Mouse (Mus musculus) adrenal gland, adult 8-10 months (tissue): ENCODE measurements around the gene Cyp1a1. TPM values are rescaled to one million over a fixed set of nuclear protein-coding genes. Genes with fewer than 3 reads are reported as not detected.
"Not testable (repeated sequence)": the region's sequence is repeated elsewhere in the genome, so short reads cannot be mapped to it uniquely, and the experiment has no call there.

ENCODE experiments used
- DNase-seq: peaks from one replicate; pipeline ENCODE4 v3.0.0; 2022
- total RNA-seq, 4 experiments: library from RNA; stranded (reverse); gene quantifications; 2 replicates each; pipeline ENCODE4 v1.2.4; 2022

The Cyp1a1 gene
- total RNA-seq, 4 experiments from 2014 or later = 0.11 to 0.49 TPM; not detected in 2

- DNase-seq = no peak
Measured at GRCm38 (mm10) chr9:57706496-57706895, 18.8 kb downstream of the Cyp1a1 start.

- peak; percentile 83 for DNase-seq
Measured at GRCm38 (mm10) chr9:57708068-57708719, 20.5 kb downstream of the Cyp1a1 start, which contains the start of gene Edc3. Edc3 (plus strand) TSS chr9:57708540.

- DNase-seq = no peak
Measured at GRCm38 (mm10) chr9:57708720-57709274, 21.1 kb downstream of the Cyp1a1 start.

DNA sequence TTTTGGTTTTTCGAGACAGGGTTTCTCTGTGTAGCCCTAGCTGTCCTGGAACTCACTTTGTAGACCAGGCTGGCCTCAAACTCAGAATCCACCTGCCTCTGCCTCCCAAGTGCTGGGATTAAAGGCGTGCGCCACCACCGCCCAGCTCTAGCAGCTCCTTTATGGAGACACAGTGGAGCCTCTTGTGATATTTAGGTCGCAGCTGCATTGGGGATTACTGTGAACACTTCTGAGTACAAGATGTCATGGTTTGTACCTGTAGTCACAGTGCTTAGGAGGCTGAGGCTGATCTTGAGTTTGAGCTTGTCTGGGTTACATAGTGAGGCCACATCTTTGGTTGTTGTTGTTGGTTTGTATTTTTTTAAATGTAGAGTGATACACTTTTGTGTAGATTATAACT lies 22.5 kb downstream of the Cyp1a1 start:
- not testable (repeated sequence) for DNase-seq

GRCm38 (mm10) chr9:57712194-57712593 lies 24.5 kb downstream of the Cyp1a1 start:
- no peak for DNase-seq

DNA sequence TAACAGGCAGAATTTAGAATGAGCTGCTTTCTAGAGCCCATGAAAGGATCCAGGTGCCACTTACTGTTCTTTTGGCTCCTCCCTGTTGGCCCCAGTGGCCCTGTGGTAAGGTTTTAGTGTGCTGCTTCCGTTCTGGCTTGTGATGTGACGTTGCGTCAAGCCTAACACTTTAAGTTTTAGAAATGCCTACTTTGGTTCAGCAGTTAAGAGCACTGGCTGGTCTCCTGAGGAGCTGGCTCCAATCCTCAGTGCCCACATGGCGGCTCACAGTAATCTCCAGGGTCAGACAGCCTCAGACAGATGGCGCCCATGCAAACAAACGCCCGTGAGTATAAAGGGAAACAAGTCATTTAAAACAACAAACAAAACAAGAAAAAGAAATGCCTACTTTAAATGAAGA lies 30.7 kb downstream of the Cyp1a1 start:
- no peak for DNase-seq

GRCm38 (mm10) chr9:57720736-57721135 lies 33.0 kb downstream of the Cyp1a1 start:
- no peak for DNase-seq

- DNase-seq = no peak
Measured at GRCm38 (mm10) chr9:57722371-57722770, 34.6 kb downstream of the Cyp1a1 start.

GRCm38 (mm10) chr9:57723315-57723715 lies 35.6 kb downstream of the Cyp1a1 start:
- peak; percentile 36 for DNase-seq

GRCm38 (mm10) chr9:57723796-57724195 lies 36.1 kb downstream of the Cyp1a1 start:
- DNase-seq = no peak

- no peak for DNase-seq
Measured at GRCm38 (mm10) chr9:57724701-57725100, 37.0 kb downstream of the Cyp1a1 start.

GRCm38 (mm10) chr9:57728312-57728711 lies 40.6 kb downstream of the Cyp1a1 start:
- DNase-seq = no peak

DNA sequence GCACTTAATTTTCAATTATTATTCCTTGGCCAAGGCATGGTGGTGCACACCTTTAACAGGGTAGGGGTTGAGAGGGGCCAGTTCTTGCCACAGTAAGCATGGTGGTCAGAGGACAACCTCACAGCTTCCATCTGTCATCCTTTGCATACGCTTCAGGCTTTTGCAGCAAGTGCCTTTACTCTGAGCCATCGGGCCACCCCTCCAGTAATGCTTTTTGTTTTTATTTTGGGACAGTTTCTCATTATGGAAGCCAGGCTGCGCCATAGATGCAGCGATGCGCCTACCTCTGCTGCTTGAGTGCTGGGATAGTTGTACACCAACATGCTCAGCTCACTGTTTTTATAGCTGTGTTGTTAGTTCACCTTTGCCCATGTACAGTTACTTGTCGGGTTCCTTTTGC lies 45.9 kb downstream of the Cyp1a1 start:
- no peak for DNase-seq

DNA sequence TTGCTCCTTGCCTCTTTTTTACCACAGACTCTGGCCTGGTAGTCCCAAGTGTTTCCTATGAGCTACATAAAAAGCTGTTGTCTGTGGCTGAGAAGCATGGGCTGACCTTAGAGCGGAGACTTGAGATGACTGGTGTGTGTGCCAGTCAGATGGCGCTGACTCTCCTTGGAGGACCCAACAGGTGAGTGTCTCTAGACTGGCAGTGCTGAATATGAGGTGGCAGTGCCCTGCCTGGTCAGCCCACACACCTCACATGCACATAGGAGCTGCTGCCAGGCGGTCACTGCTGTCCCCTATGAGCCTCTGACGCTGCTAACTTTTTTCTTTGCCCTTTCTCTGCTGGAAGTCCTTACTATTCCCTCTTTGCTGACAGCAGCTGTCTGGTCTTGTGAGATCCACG lies 52.1 kb downstream of the Cyp1a1 start:
- DNase-seq = no peak

GRCm38 (mm10) chr9:57744462-57745091 lies 56.8 kb downstream of the Cyp1a1 start:
- DNase-seq = no peak

- no peak for DNase-seq
Measured at GRCm38 (mm10) chr9:57747067-57747466, 59.3 kb downstream of the Cyp1a1 start.

GRCm38 (mm10) chr9:57748137-57748536 lies 60.4 kb downstream of the Cyp1a1 start:
- no peak for DNase-seq

- no peak for DNase-seq
Measured at GRCm38 (mm10) chr9:57748831-57749230, 61.1 kb downstream of the Cyp1a1 start.

GRCm38 (mm10) chr9:57750901-57751300 lies 63.2 kb downstream of the Cyp1a1 start:
- no peak for DNase-seq

Other genes starting within 250 kb of the Cyp1a1 start
- 10 to 100 TPM; 20.8 to 35.1 (median 25.2) TPM for gene Ppcdc, start 247.8 kb upstream of the Cyp1a1 start, total RNA-seq
- 10 to 100 TPM; 12.4 to 30.5 (median 21.9) TPM for gene Scamp5, start 219.9 kb upstream of the Cyp1a1 start, total RNA-seq
- 1 to 10 TPM; 3.8 to 9.1 (median 5.3) TPM for gene Rpp25, start 183.9 kb upstream of the Cyp1a1 start, total RNA-seq
- 100 to 1,000 TPM; 236 to 400 (median 335) TPM for gene Cox5a, start 166.7 kb upstream of the Cyp1a1 start, total RNA-seq
- gene Fam219b, start 150.4 kb upstream of the Cyp1a1 start, total RNA-seq = 10 to 100 TPM; 25.5 to 34.9 (median 31.0) TPM
- gene Mpi, start 135.2 kb upstream of the Cyp1a1 start, total RNA-seq = 10 to 100 TPM; 35.5 to 66.3 (median 46.1) TPM
- 10 to 100 TPM; 62.3 to 78.5 (median 71.9) TPM for gene Scamp2, start 127.0 kb upstream of the Cyp1a1 start, total RNA-seq
- gene Ulk3, start 98.5 kb upstream of the Cyp1a1 start, total RNA-seq = 10 to 100 TPM; 10.8 to 33.3 (median 19.5) TPM
- gene Cplx3, start 81.6 kb upstream of the Cyp1a1 start, total RNA-seq = not detected
- gene Lman1l, start 67.2 kb upstream of the Cyp1a1 start, total RNA-seq = not detected
- 100 to 1,000 TPM in 1 of 4 experiments, 10 to 100 TPM in 3; 78.2 to 121 (median 82.4) TPM for gene Csk, start 34.3 kb upstream of the Cyp1a1 start, total RNA-seq
- under 1 TPM in 2 of 4 experiments, not detected in 2; 0.19 to 0.49 TPM for gene Cyp1a2, start 4.2 kb upstream of the Cyp1a1 start, total RNA-seq
- gene Edc3, start 20.6 kb downstream of the Cyp1a1 start, total RNA-seq = 10 to 100 TPM; 10.4 to 11.4 (median 10.8) TPM
- gene Clk3, start 77.9 kb downstream of the Cyp1a1 start, total RNA-seq = 10 to 100 TPM; 75.3 to 83.3 (median 78.5) TPM
- gene Arid3b, start 148.9 kb downstream of the Cyp1a1 start, total RNA-seq = 1 to 10 TPM; 4.6 to 9.8 (median 8.4) TPM
- gene Ubl7, start 223.1 kb downstream of the Cyp1a1 start, total RNA-seq = 10 to 100 TPM; 85.6 to 97.1 (median 88.7) TPM